Mouse (Mus musculus) cerebellum, adult 2 months (tissue): ENCODE data around the gene Ccdc86. TPM values are rescaled to one million over a fixed set of nuclear protein-coding genes. Genes with fewer than 3 reads are reported as not detected.
A peak's percentile ranks its signal among the peaks of the same experiment; 100 is the strongest.

ENCODE experiments used
- DNase-seq, 2 experiments: peaks; one replicate each; pipeline ENCODE4 v3.0.0; 2021
- H3K27ac ChIP-seq: fragments of 200-500 bp; 2 replicates; pipeline ENCODE4 v1.5.1; 2012; ENCODE audit warnings: low read length, control low read depth, inconsistent platforms; ENCODE audit not compliant: insufficient read depth
- H3K27me3 ChIP-seq: fragments of 200-500 bp; 2 replicates; pipeline ENCODE4 v1.6.1; 2012; ENCODE audit warnings: inconsistent platforms, mild to moderate bottlenecking, low read length, moderate library complexity; ENCODE audit not compliant: control insufficient read depth, insufficient read depth
- H3K4me1 ChIP-seq: fragments of 200-500 bp; 2 replicates; pipeline ENCODE4 v1.6.1; 2011; ENCODE audit warnings: low read length; ENCODE audit not compliant: control insufficient read depth, insufficient read depth
- H3K4me3 ChIP-seq: fragments of 200-500 bp; replicated peaks from 2 replicates; pipeline ENCODE3; 2011; ENCODE audit warnings: mild to moderate bottlenecking, low read depth, low read length, control low read depth; ENCODE audit not compliant: insufficient read depth
- CTCF ChIP-seq: fragments of 200-500 bp; IDR thresholded peaks from 2 replicates; pipeline ENCODE4 v1.5.1; 2011; ENCODE audit warnings: low read depth, mild to moderate bottlenecking, control low read depth, low read length, moderate library complexity, borderline replicate concordance; ENCODE audit not compliant: insufficient read depth
- POLR2A ChIP-seq: fragments of 200-500 bp; IDR thresholded peaks from 2 replicates; pipeline ENCODE4 v1.6.1; 2011; ENCODE audit warnings: low read length, control low read depth, borderline replicate concordance; ENCODE audit not compliant: insufficient read depth
- WGBS: fragments of 180-500 bp; shearing (Covaris S2); methylation state at CpG from one replicate; pipeline ENCODE4 v1.1.7; 2018; 5-methylcytosine and 5-hydroxymethylcytosine counted together
- polyA plus RNA-seq: library from polyadenylated mRNA; depleted of rRNA; stranded (reverse); fragments of >200 nt; gene quantifications from 2 replicates; pipeline ENCODE4 v1.2.3, GENCODE M21; 2012

Gene Ccdc86
- polyA plus RNA-seq, 1 experiment, result 5.3 TPM

DNA sequence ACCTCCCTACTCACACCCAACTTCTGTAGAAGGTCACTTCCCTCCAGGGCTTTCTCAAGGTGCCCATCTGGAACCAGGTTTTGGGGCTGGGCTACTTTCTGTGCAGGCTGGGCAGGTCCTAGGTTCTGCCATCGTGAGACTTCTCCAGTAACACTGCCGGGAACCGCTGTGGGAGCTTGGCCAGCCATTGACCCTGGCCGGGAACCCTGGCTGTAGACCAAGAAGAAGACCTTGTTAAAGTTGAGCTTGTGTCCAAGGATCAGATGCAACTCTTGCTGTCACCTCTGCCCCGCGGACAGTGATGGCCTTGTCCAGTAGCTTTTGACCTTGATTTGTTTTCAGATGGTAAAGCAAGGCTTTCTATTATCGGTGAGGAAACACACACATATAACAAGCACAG lies 19.5 kb upstream of the Ccdc86 start:
- no peak for DNase-seq
- no peaks in the 10 kb centered on the region for H3K27me3 ChIP-seq
- TF ChIP-seq CTCF, result no peak
- no peak for TF ChIP-seq POLR2A
- no peaks in the 10 kb centered on the region for H3K4me1 ChIP-seq
- no peak overlapping the region for H3K4me3 ChIP-seq
- H3K27ac ChIP-seq, result no peak overlapping the region
- 74% methylated on average over 7 of the region's 7 CpGs for WGBS

DNA sequence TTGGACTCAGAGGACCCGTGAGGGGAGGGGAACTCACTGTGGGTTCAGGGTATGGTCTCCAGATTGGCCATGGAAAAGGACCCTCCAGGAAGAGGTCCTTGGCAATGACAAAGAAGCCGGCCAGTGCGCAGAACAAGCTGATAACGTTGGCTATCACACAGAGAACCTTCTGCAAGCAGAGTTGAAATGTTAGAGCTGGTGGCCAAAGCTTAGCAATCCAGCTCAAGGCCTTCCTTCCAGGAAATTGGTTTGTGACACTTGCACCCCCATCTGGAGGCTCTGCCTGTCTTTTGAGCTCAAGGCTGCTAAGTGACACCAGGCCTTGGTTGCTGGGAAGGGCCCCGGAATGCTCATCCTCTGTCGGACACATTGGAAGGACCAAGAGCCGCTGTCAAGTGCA lies 16.7 kb upstream of the Ccdc86 start:
- DNase-seq, result no peak
- Histone ChIP-seq H3K27ac (no peak overlapping the region), H3K4me3 (no peak overlapping the region), H3K4me1 (no peaks in the 10 kb centered on the region), H3K27me3 (no peaks in the 10 kb centered on the region)
- 80% methylated on average over 7 of the region's 7 CpGs for WGBS
- TF ChIP-seq CTCF (no peak), POLR2A (no peak)

DNA sequence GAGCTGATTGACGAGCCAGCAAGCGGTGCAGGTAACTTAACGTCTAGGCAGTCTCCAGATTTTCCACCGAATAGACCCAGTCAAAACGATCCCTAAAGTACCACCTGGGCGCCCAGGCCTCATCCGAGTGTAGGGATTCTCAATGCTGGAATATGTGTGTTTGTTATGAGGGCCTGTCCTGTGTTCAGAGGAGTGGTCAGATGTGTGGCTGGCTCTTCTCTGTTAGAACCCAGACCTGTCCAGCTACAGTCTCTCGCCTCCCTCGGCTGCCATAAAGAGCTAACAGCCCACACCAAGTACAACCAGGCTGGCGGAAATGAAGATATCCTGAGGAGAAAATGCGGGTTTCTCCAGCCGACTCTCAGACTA lies 10.9 kb upstream of the Ccdc86 start:
- H3K4me3 ChIP-seq, result no peak overlapping the region
- no peak overlapping the region for H3K27ac ChIP-seq
- WGBS, result 32% methylated on average over 12 of the region's 12 CpGs
- peaks cover 3% of the 10 kb centered on the region; the same call in 1 of the 2 replicates for H3K4me1 ChIP-seq
- TF ChIP-seq POLR2A (no peak), CTCF (no peak)
- no peaks in the 10 kb centered on the region for H3K27me3 ChIP-seq
- no peak for DNase-seq

DNA sequence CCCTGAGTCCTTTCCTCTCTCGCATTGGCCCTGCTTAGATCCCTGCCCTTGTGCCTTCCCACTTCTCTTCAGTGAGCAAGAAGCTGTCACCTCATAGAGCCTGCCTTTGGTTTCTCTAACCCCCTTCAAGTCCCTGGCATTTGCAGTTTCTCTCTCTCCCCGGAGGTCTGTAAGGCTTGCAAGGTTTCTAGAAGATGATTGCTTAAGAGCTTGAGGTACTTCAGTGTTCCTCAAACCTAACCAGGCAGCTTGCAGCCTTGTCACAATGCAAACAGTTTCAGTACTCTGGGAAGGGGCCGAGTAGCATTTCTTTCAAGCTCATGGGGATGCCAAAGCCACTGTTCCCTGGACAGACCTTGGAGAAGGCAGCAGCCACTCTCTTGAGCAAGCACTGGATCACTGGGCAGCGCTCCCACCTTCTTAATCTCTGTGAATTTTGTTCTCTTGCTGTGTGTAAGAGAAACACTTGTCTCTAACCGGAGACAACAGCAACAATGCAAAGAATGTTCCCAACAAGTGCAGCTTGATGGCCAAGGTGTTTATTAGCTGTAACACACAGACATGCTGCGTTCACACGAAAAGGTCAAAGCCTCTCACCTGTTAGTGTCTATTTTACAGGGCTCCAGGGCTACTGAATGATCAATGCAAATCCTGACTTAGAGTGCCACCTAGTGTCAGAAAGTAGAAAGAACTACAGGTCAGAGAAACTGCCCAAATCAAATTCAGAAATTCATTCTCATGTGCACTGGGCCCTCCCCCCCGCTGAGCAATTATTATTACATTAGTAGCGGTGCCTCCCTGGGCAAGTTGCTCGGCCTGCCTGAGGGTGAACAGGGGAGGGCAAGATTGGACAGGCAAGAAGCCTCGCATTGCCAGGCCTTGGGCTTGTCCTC lies 10.3 kb upstream of the Ccdc86 start:
- Histone ChIP-seq H3K27me3 (no peaks in the 10 kb centered on the region), H3K4me1 (peaks cover 3% of the 10 kb centered on the region; the same call in 1 of the 2 replicates), H3K4me3 (no peak overlapping the region), H3K27ac (no peak overlapping the region)
- TF ChIP-seq POLR2A, result no peak
- peak; percentile 73; the same call in 1 of the 2 replicates for TF ChIP-seq CTCF
- peak; percentile 40 to 75 for DNase-seq
- WGBS, result 25% methylated on average over 11 of the region's 11 CpGs

DNA sequence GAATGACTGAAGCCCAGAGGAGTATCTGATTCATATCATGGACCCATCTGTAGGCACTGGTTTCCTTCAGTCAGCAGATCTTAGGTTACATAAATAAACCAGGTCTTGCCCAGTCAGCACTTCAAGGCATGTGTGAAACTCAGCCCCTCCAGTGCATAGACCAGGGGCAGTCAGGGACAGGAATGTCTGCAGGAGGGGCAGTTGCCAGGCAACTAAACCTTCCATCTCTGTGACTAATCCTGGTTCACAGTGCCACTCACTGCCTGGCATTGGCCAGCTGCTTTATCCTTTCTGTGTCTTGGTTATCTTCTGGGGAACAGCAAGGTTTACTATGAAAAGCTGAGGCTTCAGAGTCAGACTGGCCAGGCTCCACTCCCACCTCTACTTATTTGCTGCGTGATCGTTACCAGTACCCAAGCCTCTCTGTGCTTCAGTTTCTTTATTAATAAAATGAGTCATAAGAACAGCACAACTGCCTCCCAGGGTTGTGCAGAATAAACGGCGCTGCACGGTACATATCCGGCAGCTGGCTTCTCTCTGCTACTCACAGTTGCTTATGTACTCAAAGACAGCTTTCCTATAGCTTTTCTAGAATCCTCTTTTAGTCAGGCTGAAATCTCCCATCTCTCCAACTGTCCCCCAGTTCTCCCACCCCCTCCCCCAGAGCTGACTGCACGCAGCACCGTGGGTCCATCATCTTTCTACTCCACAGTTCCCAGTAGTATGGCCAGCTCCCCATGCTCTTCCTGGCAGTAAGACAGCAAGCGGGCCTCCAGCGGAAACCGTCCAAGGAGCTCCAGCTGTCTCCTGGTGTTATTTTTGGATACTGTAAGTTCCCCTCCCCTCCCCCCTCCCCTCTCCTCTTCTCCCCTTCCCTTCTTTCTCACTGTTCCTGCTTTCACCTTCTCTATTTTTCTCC lies 3.2 kb upstream of the Ccdc86 start:
- no peak overlapping the region for H3K4me3 ChIP-seq
- H3K27me3 ChIP-seq, result no peaks in the 10 kb centered on the region
- WGBS, result 12% methylated on average over 11 of the region's 11 CpGs
- no peak for DNase-seq
- no peak for TF ChIP-seq CTCF
- no peak for TF ChIP-seq POLR2A
- H3K4me1 ChIP-seq, result peaks cover 8% of the 10 kb centered on the region
- no peak overlapping the region for H3K27ac ChIP-seq

DNA sequence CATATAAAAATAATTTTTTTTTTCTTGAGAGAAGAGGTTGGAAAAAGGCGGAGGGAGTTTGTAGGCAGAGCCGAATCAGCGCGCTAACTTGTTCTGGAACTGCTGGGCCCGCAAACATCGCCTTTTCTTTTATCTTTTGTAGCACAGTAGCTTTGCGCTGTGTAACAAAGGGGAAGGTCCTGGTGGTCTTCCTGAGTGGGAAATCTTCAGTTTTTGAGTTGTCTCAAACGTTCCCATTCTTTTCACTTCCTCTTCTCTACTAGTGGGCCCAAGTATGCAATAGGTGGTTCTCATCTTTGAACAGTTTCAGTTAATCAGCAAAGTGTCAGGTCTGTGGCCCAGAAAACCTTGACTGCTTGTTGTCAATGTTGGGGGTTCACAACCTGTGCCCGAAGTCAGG lies 492 bp upstream of the Ccdc86 start:
- 32% methylated on average over 9 of the region's 9 CpGs for WGBS
- Histone ChIP-seq H3K4me1 (peaks cover 14% of the 10 kb centered on the region), H3K27me3 (no peaks in the 10 kb centered on the region), H3K27ac (no peak overlapping the region), H3K4me3 (peak overlapping the region; percentile 27)
- DNase-seq, result no peak
- TF ChIP-seq POLR2A, result no peak
- TF ChIP-seq CTCF, result no peak

DNA sequence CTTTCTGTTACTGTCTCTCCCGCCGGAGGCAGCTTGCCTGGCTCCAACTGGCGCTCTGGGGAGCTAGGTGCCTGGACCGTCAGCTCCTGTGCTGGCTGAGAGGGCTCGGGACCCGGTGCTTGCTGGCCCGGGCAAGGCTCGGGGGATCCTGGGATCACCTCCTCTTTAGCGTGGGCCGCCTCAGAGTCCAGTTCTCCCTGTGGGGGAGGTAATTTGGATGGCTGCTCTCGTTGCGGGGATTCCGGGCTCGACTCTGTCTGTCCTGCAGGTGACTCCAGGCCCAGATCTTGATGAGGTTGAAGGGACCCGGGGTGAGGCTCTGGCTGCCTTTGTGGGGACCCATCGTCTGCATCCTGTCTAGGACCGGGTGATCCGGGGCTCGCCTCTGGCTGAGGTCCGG lies 650 bp downstream of the Ccdc86 start:
- H3K27me3 ChIP-seq, result no peaks in the 10 kb centered on the region
- no peak overlapping the region for H3K27ac ChIP-seq
- peak overlapping the region; percentile 62 for H3K4me3 ChIP-seq
- peaks cover 14% of the 10 kb centered on the region for H3K4me1 ChIP-seq
- WGBS, result under 1% methylated on average over 20 of the region's 20 CpGs
- DNase-seq, result peak; percentile 18 to 35
- no peak for TF ChIP-seq CTCF
- no peak for TF ChIP-seq POLR2A
